Mouse (Mus musculus) spleen, adult 2 months (tissue): ENCODE data around the gene Aldh3b1. TPM values are rescaled to one million over a fixed set of nuclear protein-coding genes. Genes with fewer than 3 reads are reported as not detected.
"Not testable (repeated sequence)": the region's sequence is repeated elsewhere in the genome, so short reads cannot be mapped to it uniquely, and the experiment has no call there.

Source experiments
- DNase-seq, 2 experiments: peaks; one replicate each; pipeline versions ENCODE4 v3.0.0 to v3.0.0-alpha.2; 2012 to 2021; ENCODE audit warnings: low spot score in 2 of 2, low read depth in 1 of 2
- H3K27ac ChIP-seq: fragments of 200-500 bp; 2 replicates; pipeline ENCODE4 v1.5.1; 2012; ENCODE audit warnings: low read length, inconsistent platforms; ENCODE audit not compliant: insufficient read depth
- H3K27me3 ChIP-seq: fragments of 200-500 bp; 2 replicates; pipeline ENCODE4 v1.6.1; 2012; ENCODE audit warnings: mild to moderate bottlenecking, moderate library complexity, low read length, inconsistent platforms; ENCODE audit not compliant: control insufficient read depth, insufficient read depth
- H3K36me3 ChIP-seq: fragments of 200-500 bp; 2 replicates; pipeline ENCODE4 v1.6.1; 2012; ENCODE audit warnings: mild to moderate bottlenecking, low read length, inconsistent platforms; ENCODE audit not compliant: control insufficient read depth, insufficient read depth
- H3K4me1 ChIP-seq: fragments of 200-500 bp; 2 replicates; pipeline ENCODE4 v1.6.1; 2011; ENCODE audit warnings: inconsistent platforms; ENCODE audit not compliant: control insufficient read depth, insufficient read depth, insufficient read length
- H3K4me3 ChIP-seq: fragments of 200-500 bp; 2 replicates; pipeline ENCODE4 v1.5.1; 2011; ENCODE audit warnings: mild to moderate bottlenecking, inconsistent platforms; ENCODE audit not compliant: insufficient read depth, insufficient read length; ENCODE audit errors: extremely low read depth
- CTCF ChIP-seq: fragments of 200-500 bp; IDR thresholded peaks from 2 replicates; pipeline ENCODE4 v1.5.1; 2011; ENCODE audit warnings: mild to moderate bottlenecking, inconsistent platforms; ENCODE audit not compliant: insufficient read depth, insufficient read length, insufficient replicate concordance; ENCODE audit errors: extremely low read depth
- POLR2A ChIP-seq: fragments of 200-500 bp; IDR thresholded peaks from 2 replicates; pipeline ENCODE4 v1.6.1; 2011; ENCODE audit warnings: low read depth, low read length, inconsistent platforms
- WGBS: fragments of 180-500 bp; shearing (Covaris S2); methylation state at CpG from one replicate; pipeline ENCODE4 v1.1.7; 2018; 5-methylcytosine and 5-hydroxymethylcytosine counted together
- polyA plus RNA-seq: library from polyadenylated mRNA; depleted of rRNA; stranded (reverse); fragments of >200 nt; gene quantifications from 2 replicates; pipeline ENCODE4 v1.2.3, GENCODE M21; 2012; rRNA removed

The Aldh3b1 gene
- polyA plus RNA-seq, result 24.6 and 26.1 TPM in 2 replicates

GRCm38 (mm10) chr19:3929211-3929941, at the start of gene Aldh3b1:
Gene Aldh3b1, minus strand, starts transcription at chr19:3929808.
- 21% methylated on average over 12 of the region's 12 CpGs for WGBS
- H3K4me3 ChIP-seq, result peak within 1 kb of the TSS; percentile 53; the same call in 1 of the 2 replicates
- no peaks in the 10 kb centered on the region for H3K27me3 ChIP-seq
- H3K27ac ChIP-seq, result peak within 1 kb of the TSS; percentile 81
- peaks cover 36% of the 10 kb centered on the region; the same call in 1 of the 2 replicates for H3K4me1 ChIP-seq
- TF ChIP-seq POLR2A, result no peak
- no peak for TF ChIP-seq CTCF
- no peaks in the 10 kb centered on the region for H3K36me3 ChIP-seq
- DNase-seq, result no peak

GRCm38 (mm10) chr19:3975866-3976265, 46.3 kb upstream of the Aldh3b1 start:
- H3K27ac ChIP-seq, result no peak overlapping the region
- TF ChIP-seq POLR2A, result no peak
- TF ChIP-seq CTCF, result no peak
- DNase-seq, result no peak
- H3K36me3 ChIP-seq, result no peaks in the 10 kb centered on the region
- H3K4me1 ChIP-seq, result no peaks in the 10 kb centered on the region
- no peaks in the 10 kb centered on the region for H3K27me3 ChIP-seq
- 76% methylated on average over 2 of the region's 2 CpGs for WGBS
- no peak overlapping the region for H3K4me3 ChIP-seq

GRCm38 (mm10) chr19:3974608-3975007, 45.0 kb upstream of the Aldh3b1 start:
- H3K27ac ChIP-seq, H3K27me3 ChIP-seq, H3K4me1 ChIP-seq, DNase-seq, H3K4me3 ChIP-seq, H3K36me3 ChIP-seq: not testable (repeated sequence)
- WGBS, result 93% methylated on average over 6 of the region's 6 CpGs

GRCm38 (mm10) chr19:3972229-3972628, 42.6 kb upstream of the Aldh3b1 start, which contains the start of gene Aldh3b2:
Gene Aldh3b2, plus strand, starts transcription at chr19:3972328.
- TF ChIP-seq POLR2A, result no peak
- no peak for TF ChIP-seq CTCF
- WGBS, result 70% methylated on average over 9 of the region's 9 CpGs
- Histone ChIP-seq H3K27me3 (no peaks in the 10 kb centered on the region), H3K4me3 (no peak within 1 kb of the TSS), H3K27ac (no peak within 1 kb of the TSS), H3K4me1 (no peaks in the 10 kb centered on the region), H3K36me3 (no peaks in the 10 kb centered on the region)
- DNase-seq, result no peak

GRCm38 (mm10) chr19:3967258-3967657, 37.6 kb upstream of the Aldh3b1 start:
- WGBS, result 72% methylated on average over 3 of the region's 3 CpGs
- DNase-seq, result no peak
- no peaks in the 10 kb centered on the region for H3K27me3 ChIP-seq
- no peaks in the 10 kb centered on the region for H3K36me3 ChIP-seq
- H3K27ac ChIP-seq, result no peak overlapping the region
- no peak for TF ChIP-seq POLR2A
- TF ChIP-seq CTCF, result no peak
- no peaks in the 10 kb centered on the region for H3K4me1 ChIP-seq
- no peak overlapping the region for H3K4me3 ChIP-seq

- Histone ChIP-seq H3K27me3 (no peaks in the 10 kb centered on the region), H3K36me3 (no peaks in the 10 kb centered on the region), H3K27ac (no peak overlapping the region), H3K4me1 (no peaks in the 10 kb centered on the region), H3K4me3 (no peak overlapping the region)
- no peak for DNase-seq
- 81% methylated on average over 11 of the region's 11 CpGs for WGBS
- TF ChIP-seq POLR2A, result no peak
- TF ChIP-seq CTCF, result no peak
These were observed 36.9 kb upstream of the Aldh3b1 start for GRCm38 (mm10) chr19:3966330-3967075.

- 70% methylated on average over 4 of the region's 4 CpGs for WGBS
- H3K4me3 ChIP-seq, result no peak overlapping the region
- DNase-seq, result no peak
- H3K27ac ChIP-seq, result no peak overlapping the region
- no peaks in the 10 kb centered on the region for H3K36me3 ChIP-seq
- TF ChIP-seq CTCF (no peak), POLR2A (no peak)
- no peaks in the 10 kb centered on the region for H3K4me1 ChIP-seq
- H3K27me3 ChIP-seq, result no peaks in the 10 kb centered on the region
These were observed 34.4 kb upstream of the Aldh3b1 start for GRCm38 (mm10) chr19:3964030-3964429.
